Comparison of ENCODE assay signal across 22 mouse cellular contexts in genomic region chr6:4987084-4987483, GRCm38 (mm10).
A peak's percentile ranks its signal among the peaks of the same experiment; 100 is the strongest.
DNase-seq lines count a peak whose midpoint lies in the region; ATAC-seq and TF ChIP-seq lines count a peak whose summit lies in the region.
"Had no signal": no experiment of that assay in that cellular context is flagged by ENCODE, and none has a peak within 500 bp of the region (broad histone marks: within the 10 kb centered on the region; RNA-seq: fewer than 3 reads in every experiment).

No protein-coding gene starts in this region.

- ATAC-seq in heart, postnatal 0 days (ENCODE audit: insufficient read depth, low read depth): peak; percentile 20; the same call in 1 of the 2 replicates
- ATAC-seq: forebrain, embryonic 13.5 days; forebrain, embryonic 15.5 days had no signal

- WGBS in heart, postnatal 0 days: 84% methylated on average over 5 of the region's 5 CpGs
- WGBS in lung, adult 2 months: 80% methylated on average over 5 of the region's 5 CpGs
- 95% methylated on average over 5 of the region's 5 CpGs for WGBS in forebrain, embryonic 10.5 days

- H3K4me2 ChIP-seq in heart, postnatal 0 days (ENCODE audit: low read depth, low read length): no peak overlapping the region
- H3K4me2 ChIP-seq: embryonic facial prominence, embryonic 13.5 days; embryonic facial prominence, embryonic 15.5 days; forebrain, embryonic 13.5 days; forebrain, embryonic 15.5 days had no signal

- no peak for DNase-seq in heart, postnatal 0 days (ENCODE audit: low spot score)
- DNase-seq in heart, postnatal 4 days: no peak
- peak; percentile 28 to 38 for DNase-seq in lung, adult 18-20 months
- DNase-seq in lung, adult 2 months: no peak
- DNase-seq in lung, postnatal 25 days (ENCODE audit: low spot score): peak; percentile 29
- no peak for DNase-seq in lung, postnatal 10 days
- no peak for DNase-seq in forebrain, embryonic 10.5 days (ENCODE audit: extremely low spot score, low spot score)
- DNase-seq: adrenal gland, adult 2 months; adrenal gland, postnatal 10 days; adrenal gland, postnatal 25 days; cerebellum, adult 11 months; cerebellum, adult 18-20 months; cerebellum, adult 8-10 months; cerebellum, adult 9-11 months; cerebellum, postnatal 14 days; cerebellum, postnatal 36 days; embryo, embryonic 11 days had no signal

- no peak overlapping the region for H3K27ac ChIP-seq in heart, postnatal 0 days (ENCODE audit: low read depth)
- no peak overlapping the region for H3K27ac ChIP-seq in forebrain, embryonic 10.5 days
- H3K27ac ChIP-seq: embryonic facial prominence, embryonic 13.5 days; embryonic facial prominence, embryonic 15.5 days; forebrain, embryonic 13.5 days; forebrain, embryonic 15.5 days had no signal

- no peak overlapping the region for H3K4me3 ChIP-seq in heart, postnatal 0 days (ENCODE audit: low read depth, low read length)
- H3K4me3 ChIP-seq in lung, adult 2 months (replicated peaks; ENCODE audit: extremely low read depth, low read depth, low read length): no peak overlapping the region
- H3K4me3 ChIP-seq in forebrain, embryonic 10.5 days: no peak overlapping the region
- H3K4me3 ChIP-seq: embryonic facial prominence, embryonic 13.5 days; embryonic facial prominence, embryonic 15.5 days; erythroblast, embryonic 14.5 days; forebrain, embryonic 13.5 days; forebrain, embryonic 15.5 days had no signal

- H3K4me1 ChIP-seq in heart, postnatal 0 days (ENCODE audit: control insufficient read depth, insufficient read depth): no peaks in the 10 kb centered on the region
- H3K4me1 ChIP-seq in lung, adult 2 months (ENCODE audit: control insufficient read depth, insufficient read depth, low read length): no peaks in the 10 kb centered on the region
- H3K4me1 ChIP-seq in forebrain, embryonic 10.5 days: peaks cover 18% of the 10 kb centered on the region
- H3K4me1 ChIP-seq: embryonic facial prominence, embryonic 15.5 days; forebrain, embryonic 13.5 days; forebrain, embryonic 15.5 days had no signal

- H3K9ac ChIP-seq in heart, postnatal 0 days (replicated peaks; ENCODE audit: low read depth, low read length): no peak overlapping the region
- H3K9ac ChIP-seq: embryonic facial prominence, embryonic 13.5 days; embryonic facial prominence, embryonic 15.5 days; forebrain, embryonic 13.5 days; forebrain, embryonic 15.5 days had no signal

- no peak for TF ChIP-seq EP300 in heart, postnatal 0 days (IDR thresholded peaks at IDR 0.05; ENCODE audit: low read depth)

- no peaks in the 10 kb centered on the region for H3K27me3 ChIP-seq in heart, postnatal 0 days (ENCODE audit: control insufficient read depth, insufficient read depth, low read length)
- no peaks in the 10 kb centered on the region for H3K27me3 ChIP-seq in forebrain, embryonic 10.5 days (ENCODE audit: poor library complexity, severe bottlenecking)
- H3K27me3 ChIP-seq: embryonic facial prominence, embryonic 13.5 days; embryonic facial prominence, embryonic 15.5 days; forebrain, embryonic 13.5 days; forebrain, embryonic 15.5 days had no signal

- TF ChIP-seq CTCF in heart, postnatal 0 days (IDR thresholded peaks at IDR 0.05; ENCODE audit: low read depth): no peak
- no peak for TF ChIP-seq CTCF in lung, adult 2 months (IDR thresholded peaks at IDR 0.05; ENCODE audit: insufficient read depth, low read length)

- TF ChIP-seq POLR2A in lung, adult 2 months (IDR thresholded peaks at IDR 0.05; ENCODE audit: borderline replicate concordance, extremely low read depth, low read depth, low read length): no peak

- H3K36me3 ChIP-seq in heart, postnatal 0 days (replicated peaks; ENCODE audit: control insufficient read depth, insufficient read depth, low read length): no peaks in the 10 kb centered on the region
- no peaks in the 10 kb centered on the region for H3K36me3 ChIP-seq in forebrain, embryonic 10.5 days (replicated peaks)
- H3K36me3 ChIP-seq: embryonic facial prominence, embryonic 13.5 days; embryonic facial prominence, embryonic 15.5 days; forebrain, embryonic 15.5 days had no signal

- H3K9me3 ChIP-seq in heart, postnatal 0 days (replicated peaks; ENCODE audit: control insufficient read depth, low read length): no peaks in the 10 kb centered on the region
- H3K9me3 ChIP-seq in forebrain, embryonic 10.5 days: no peaks in the 10 kb centered on the region
- H3K9me3 ChIP-seq: embryonic facial prominence, embryonic 13.5 days; embryonic facial prominence, embryonic 15.5 days; forebrain, embryonic 13.5 days; forebrain, embryonic 15.5 days had no signal

Comparison
In these comparisons a context has a peak if more than half of its experiments do, and no peak if none do; other contexts are left out.
1. DNase-seq: peak in lung, adult 18-20 months (2 of 2) and lung, postnatal 25 days (single experiment); none in heart, postnatal 0 days (single experiment), heart, postnatal 4 days (single experiment), lung, adult 2 months (single experiment), lung, postnatal 10 days (single experiment) and forebrain, embryonic 10.5 days (single experiment).